Mouse (Mus musculus) adrenal gland, adult (tissue): ENCODE measurements at regions not wholly inside any gene's neighbourhood (a gene's known extent, or its start where the extent isn't known, plus 50 kb on each side); places are given as distances from the start of the nearest gene placed in this dataset.

ENCODE experiments used
- DNase-seq, 2 experiments: peaks; one replicate each; pipeline ENCODE4 v3.0.0; 2022 to 2023; ENCODE audit warnings: low spot score in 1 of 2; ENCODE audit not compliant: inconsistent age in 2 of 2

GRCm38 (mm10) chr2:134730547-134730946 is 55.3 kb upstream of the Plcb1 start:
- no peak for DNase-seq

GRCm38 (mm10) chr2:134726713-134727112 is 59.2 kb upstream of the Plcb1 start:
- peak; percentile 11 to 66 for DNase-seq

- DNase-seq = peak in 1 of 2 experiments; percentile 64
Measured at GRCm38 (mm10) chr2:134724071-134724470, 61.8 kb upstream of the Plcb1 start.

- DNase-seq = peak in 1 of 2 experiments; percentile 22
Measured at GRCm38 (mm10) chr2:134717815-134718362, 68.0 kb upstream of the Plcb1 start.

- DNase-seq = no peak
Measured at GRCm38 (mm10) chr2:134716531-134716930, 69.3 kb upstream of the Plcb1 start.

GRCm38 (mm10) chr2:134714001-134714400 is 70.1 kb upstream of the Tmx4 start:
- no peak for DNase-seq

GRCm38 (mm10) chr2:134708754-134709153 is 64.8 kb upstream of the Tmx4 start:
- no peak for DNase-seq

GRCm38 (mm10) chr2:134703067-134703466 is 59.1 kb upstream of the Tmx4 start:
- no peak for DNase-seq

GRCm38 (mm10) chr2:134697424-134697823 is 53.5 kb upstream of the Tmx4 start:
- DNase-seq = no peak

GRCm38 (mm10) chr2:134696394-134696793 is 52.4 kb upstream of the Tmx4 start:
- no peak for DNase-seq
